Mouse (Mus musculus) kidney, embryonic 14.5 days (tissue): Measurements from ENCODE around the gene Mtif2. TPM values are rescaled to one million over a fixed set of nuclear protein-coding genes. Genes with fewer than 3 reads are reported as not detected.

ENCODE experiments used
- polyA plus RNA-seq: library from polyadenylated mRNA; unstranded; fragments of >200 nt; fragmentation: Nextera tagmentation; extraction: Ambion mirVana; gene quantifications from 2 replicates; pipeline ENCODE4 v1.2.1, GENCODE M21; 2014

Mtif2 gene
- polyA plus RNA-seq, 1 experiment from 2014 or later, result 48.7 TPM

Other genes with a start within 250 kb of the Mtif2 start
- 24.4 and 30.6 TPM in 2 replicates for gene Ccdc88a, start 152.8 kb upstream of the Mtif2 start, polyA plus RNA-seq
- 36.0 and 41.2 TPM in 2 replicates for gene Prorsd1, start 11.4 kb upstream of the Mtif2 start, polyA plus RNA-seq
- gene Clhc1, start 21.5 kb downstream of the Mtif2 start, polyA plus RNA-seq, result 0.27 and 0.53 TPM in 2 replicates
- 1,394 and 1,989 TPM in 2 replicates for gene Rps27a, start 21.7 kb downstream of the Mtif2 start, polyA plus RNA-seq
- 42.2 and 70.6 TPM in 2 replicates for gene Rtn4, start 166.5 kb downstream of the Mtif2 start, polyA plus RNA-seq